Mouse (Mus musculus) thymus, adult 2 months (tissue): ENCODE results near the gene Shq1. TPM values are rescaled to one million over a fixed set of nuclear protein-coding genes. Genes with fewer than 3 reads are reported as not detected.

Experiments
- DNase-seq: peaks from one replicate; pipeline ENCODE4 v3.0.0; 2021
- H3K27ac ChIP-seq: fragments of 200-500 bp; 2 replicates; pipeline ENCODE4 v1.5.1; 2012; ENCODE audit warnings: low read length, control low read depth; ENCODE audit not compliant: control insufficient read depth, insufficient read depth
- H3K27me3 ChIP-seq: fragments of 200-500 bp; 2 replicates; pipeline ENCODE4 v1.6.1; 2012; ENCODE audit warnings: mild to moderate bottlenecking, low read length, moderate library complexity, mixed read lengths; ENCODE audit not compliant: control insufficient read depth, insufficient read depth
- H3K36me3 ChIP-seq: fragments of 200-500 bp; 2 replicates; pipeline ENCODE4 v1.6.1; 2012; ENCODE audit warnings: mild to moderate bottlenecking, low read length, moderate library complexity; ENCODE audit not compliant: control insufficient read depth, insufficient read depth
- H3K4me1 ChIP-seq: fragments of 200-500 bp; replicated peaks from 2 replicates; pipeline ENCODE4 v1.6.1; 2012; ENCODE audit warnings: low read length; ENCODE audit not compliant: control insufficient read depth, insufficient read depth
- H3K4me3 ChIP-seq: fragments of 200-500 bp; 2 replicates; pipeline ENCODE4 v1.5.1; 2012; ENCODE audit warnings: mild to moderate bottlenecking, low read length, control low read depth, moderate library complexity; ENCODE audit not compliant: control insufficient read depth, insufficient read depth
- CTCF ChIP-seq: fragments of 200-500 bp; IDR thresholded peaks from 2 replicates; pipeline ENCODE4 v1.5.1; 2012; ENCODE audit warnings: mild to moderate bottlenecking, control low read depth, low read length, moderate library complexity, borderline replicate concordance; ENCODE audit not compliant: control insufficient read depth, poor library complexity, insufficient read depth; ENCODE audit errors: extremely low read depth
- POLR2A ChIP-seq: fragments of 200-500 bp; IDR thresholded peaks from 2 replicates; pipeline ENCODE4 v1.6.1; 2012; ENCODE audit warnings: mild to moderate bottlenecking, low read length, control low read depth, moderate library complexity; ENCODE audit not compliant: control insufficient read depth, poor library complexity, insufficient read depth; ENCODE audit errors: extremely low read depth
- WGBS: fragments of 180-500 bp; shearing (Covaris S2); methylation state at CpG from one replicate; pipeline ENCODE4 v1.1.7; 2018; 5-methylcytosine and 5-hydroxymethylcytosine counted together
- polyA plus RNA-seq: library from polyadenylated mRNA; depleted of rRNA; stranded (reverse); fragments of >200 nt; gene quantifications from 2 replicates; pipeline ENCODE4 v1.2.3, GENCODE M21; 2012; rRNA removed

The Shq1 gene
- polyA plus RNA-seq: 4.9 and 5.1 TPM in 2 replicates

DNA sequence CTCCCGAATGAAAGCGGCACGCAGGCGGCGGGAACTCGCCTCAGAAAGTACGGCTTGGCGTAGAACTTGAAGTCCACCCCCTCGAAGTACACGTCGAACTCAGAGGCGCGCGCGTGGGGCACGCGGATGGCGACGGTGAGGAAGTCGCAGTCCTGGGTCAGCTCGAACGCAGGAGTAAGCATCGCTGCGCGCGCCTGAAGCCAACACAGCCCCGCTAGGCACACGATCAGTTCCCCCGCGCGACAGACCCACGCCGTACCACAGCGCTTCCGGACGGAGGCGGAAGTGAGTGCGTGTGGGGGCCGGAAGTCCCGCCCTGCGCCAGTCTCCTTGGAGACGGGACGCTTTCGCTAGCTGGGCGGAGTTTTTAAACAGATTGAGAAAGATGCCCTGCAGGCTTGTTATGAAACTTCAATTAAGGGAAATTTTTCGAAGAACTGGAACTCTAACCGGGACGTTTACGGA lies at the start of gene Shq1:
TSS of gene Shq1 (minus strand) at position 278 of the 465 bp plus-strand sequence.
- under 1% methylated on average over 49 of the region's 49 CpGs for WGBS
- peak; percentile 89 for DNase-seq
- Histone ChIP-seq H3K36me3 (no peaks in the 10 kb centered on the region), H3K27me3 (no peaks in the 10 kb centered on the region), H3K4me1 (no peaks in the 10 kb centered on the region), H3K27ac (no peak within 1 kb of the TSS), H3K4me3 (peak within 1 kb of the TSS; percentile 75)
- 0 out of 2 replicates have a peak, but pooled peaks have one; percentile 47 for TF ChIP-seq CTCF
- TF ChIP-seq POLR2A: 0 out of 2 replicates have a peak, but pooled peaks have one; percentile 28

DNA sequence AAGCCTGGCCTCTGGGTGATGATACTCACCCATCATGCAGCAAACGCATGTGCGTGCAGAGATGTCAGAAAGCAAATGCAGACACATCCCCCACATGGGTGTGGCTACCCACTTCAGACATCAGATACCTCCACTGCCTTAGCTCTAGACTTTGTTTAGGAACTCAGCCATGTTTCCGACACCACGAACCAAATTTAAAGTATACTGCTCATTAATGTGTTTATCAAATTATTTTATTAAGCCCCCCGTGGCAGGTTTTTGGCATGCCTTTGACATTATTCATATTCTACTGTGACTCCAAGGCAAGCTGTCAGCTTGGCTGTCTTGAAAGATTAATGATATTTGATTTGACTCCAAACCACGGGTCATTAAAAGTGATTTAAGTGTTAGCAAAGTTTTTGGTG lies 49.1 kb upstream of the Shq1 start:
- no peak for DNase-seq
- Histone ChIP-seq H3K27me3 (no peaks in the 10 kb centered on the region), H3K4me3 (no peak overlapping the region), H3K4me1 (no peaks in the 10 kb centered on the region), H3K27ac (no peak overlapping the region), H3K36me3 (no peaks in the 10 kb centered on the region)
- TF ChIP-seq POLR2A (no peak), CTCF (no peak)
- 66% methylated on average over 6 of the region's 6 CpGs for WGBS

- TF ChIP-seq CTCF: no peak
- no peak overlapping the region for H3K4me3 ChIP-seq
- H3K4me1 ChIP-seq: no peaks in the 10 kb centered on the region
- no peak overlapping the region for H3K27ac ChIP-seq
- no peak for DNase-seq
- H3K36me3 ChIP-seq: no peaks in the 10 kb centered on the region
- no peaks in the 10 kb centered on the region for H3K27me3 ChIP-seq
- 89% methylated on average over 8 of the region's 8 CpGs for WGBS
Observed at GRCm38 (mm10) chr6:100716817-100717216, 45.9 kb upstream of the Shq1 start.

DNA sequence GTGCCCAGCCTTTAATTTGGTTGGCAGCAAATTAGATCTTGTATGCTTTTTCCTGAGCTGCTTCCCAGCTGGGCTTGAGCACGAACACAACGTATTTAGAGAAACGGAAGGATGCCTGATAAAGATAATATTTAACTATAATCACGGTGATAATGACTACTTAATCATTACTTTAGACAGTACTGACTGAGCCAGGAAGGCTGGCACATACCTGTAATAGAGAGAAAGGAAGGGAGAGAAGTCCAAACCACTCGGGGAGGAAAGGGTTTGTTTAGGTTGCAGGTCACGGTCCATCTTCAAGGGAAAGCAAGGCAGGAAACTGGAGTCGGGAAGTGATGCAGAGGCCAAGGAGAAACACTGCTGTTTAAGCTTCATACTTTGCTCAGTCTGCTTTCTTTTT lies 45.2 kb upstream of the Shq1 start:
- Histone ChIP-seq H3K27ac (no peak overlapping the region), H3K4me3 (no peak overlapping the region), H3K36me3 (no peaks in the 10 kb centered on the region), H3K27me3 (no peaks in the 10 kb centered on the region), H3K4me1 (no peaks in the 10 kb centered on the region)
- DNase-seq: no peak
- TF ChIP-seq POLR2A (no peak), CTCF (no peak)
- 80% methylated on average over 7 of the region's 7 CpGs for WGBS

GRCm38 (mm10) chr6:100715296-100715828 lies 44.4 kb upstream of the Shq1 start:
- Histone ChIP-seq H3K27me3 (no peaks in the 10 kb centered on the region), H3K4me1 (no peaks in the 10 kb centered on the region), H3K4me3 (no peak overlapping the region), H3K27ac (no peak overlapping the region), H3K36me3 (no peaks in the 10 kb centered on the region)
- no peak for TF ChIP-seq CTCF
- no peak for TF ChIP-seq POLR2A
- WGBS: 92% methylated on average over 8 of the region's 8 CpGs
- DNase-seq: no peak

DNA sequence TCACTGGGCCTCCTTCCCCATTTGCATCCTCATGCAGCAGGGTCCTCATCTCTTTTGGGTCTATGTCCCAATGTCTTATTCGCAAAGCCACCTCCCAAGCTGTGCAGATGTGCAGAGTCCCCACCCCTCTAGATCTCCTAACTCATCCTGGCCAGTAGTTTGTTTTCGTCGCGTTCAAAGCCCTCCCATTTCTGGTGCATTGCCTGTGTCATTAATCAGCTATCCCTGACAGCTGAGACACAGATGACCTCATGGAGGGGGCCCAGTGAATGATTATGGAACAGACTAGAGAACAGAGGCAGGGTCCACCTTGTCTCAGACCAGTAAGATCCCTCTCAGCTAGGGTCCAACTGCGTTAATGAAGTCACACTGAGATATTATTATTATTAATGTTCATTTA lies 39.9 kb upstream of the Shq1 start:
- Histone ChIP-seq H3K36me3 (no peaks in the 10 kb centered on the region), H3K4me1 (no peaks in the 10 kb centered on the region), H3K27ac (no peak overlapping the region), H3K4me3 (no peak overlapping the region), H3K27me3 (no peaks in the 10 kb centered on the region)
- DNase-seq: no peak
- TF ChIP-seq CTCF: no peak
- TF ChIP-seq POLR2A: no peak
- WGBS: 88% methylated on average over 5 of the region's 5 CpGs

DNA sequence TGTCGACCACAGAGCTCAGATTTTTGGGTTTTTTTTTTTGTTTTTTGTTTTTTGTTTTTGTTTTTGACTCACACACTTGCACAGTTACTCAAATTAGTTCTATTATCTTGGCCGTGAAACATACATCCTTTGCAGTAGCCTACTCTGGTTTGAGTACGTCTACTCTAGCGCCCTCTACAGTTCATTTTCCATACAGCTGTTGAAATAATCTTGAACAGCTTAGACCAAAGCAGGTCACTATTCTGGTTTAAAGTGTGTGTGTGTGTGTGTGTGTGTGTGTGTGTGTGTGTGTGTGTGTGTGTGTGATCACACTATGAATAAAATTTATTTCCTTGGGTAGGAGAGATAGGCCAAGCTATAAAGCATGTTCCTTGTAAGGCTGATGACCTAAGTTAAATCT lies 39.2 kb upstream of the Shq1 start:
- H3K27me3 ChIP-seq: no peaks in the 10 kb centered on the region
- no peak for DNase-seq
- no peaks in the 10 kb centered on the region for H3K4me1 ChIP-seq
- TF ChIP-seq POLR2A (no peak), CTCF (no peak)
- WGBS: 27% methylated on average over 4 of the region's 4 CpGs
- H3K36me3 ChIP-seq: no peaks in the 10 kb centered on the region
- no peak overlapping the region for H3K27ac ChIP-seq
- no peak overlapping the region for H3K4me3 ChIP-seq
